Mouse (Mus musculus) spleen, postnatal 36 days (tissue): ENCODE results near the gene Mrpl20.

Source experiments
- DNase-seq, 2 experiments: peaks; one replicate each; pipeline ENCODE4 v3.0.0; 2022; ENCODE audit warnings: low spot score in 2 of 2, mixed read lengths in 1 of 2

Gene Mrpl20

DNA sequence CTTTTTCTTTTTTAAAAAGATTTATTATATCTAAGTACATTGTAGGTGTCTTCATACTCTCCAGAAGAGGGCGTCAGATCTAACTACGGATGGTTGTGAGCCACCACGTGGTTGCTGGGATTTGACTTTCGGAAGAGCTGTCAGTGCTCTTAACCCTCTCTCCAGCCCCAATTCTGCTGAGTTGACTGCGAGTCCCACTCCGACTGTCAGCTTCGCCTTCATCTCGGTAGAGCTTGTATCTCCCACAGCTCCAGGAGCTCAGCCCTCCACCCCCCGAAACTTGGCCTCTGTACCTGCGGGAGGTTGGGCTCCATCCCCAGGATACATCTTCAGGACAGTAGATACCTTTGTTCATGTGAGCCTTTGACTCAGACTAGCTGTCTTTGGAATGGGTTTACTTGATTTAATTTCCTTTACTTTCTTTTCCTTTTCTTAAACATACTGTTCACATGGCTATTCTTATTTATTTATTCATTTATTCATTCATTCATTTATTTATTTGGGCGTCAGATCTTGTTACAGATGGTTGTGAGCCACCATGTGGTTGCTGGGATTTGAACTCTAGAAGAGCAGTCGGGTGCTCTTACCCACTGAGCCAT lies at the start of gene Mrpl20:
Mrpl20 (plus strand) TSS at position 138 of the 599 bp plus-strand sequence.
- no peak for DNase-seq

DNA sequence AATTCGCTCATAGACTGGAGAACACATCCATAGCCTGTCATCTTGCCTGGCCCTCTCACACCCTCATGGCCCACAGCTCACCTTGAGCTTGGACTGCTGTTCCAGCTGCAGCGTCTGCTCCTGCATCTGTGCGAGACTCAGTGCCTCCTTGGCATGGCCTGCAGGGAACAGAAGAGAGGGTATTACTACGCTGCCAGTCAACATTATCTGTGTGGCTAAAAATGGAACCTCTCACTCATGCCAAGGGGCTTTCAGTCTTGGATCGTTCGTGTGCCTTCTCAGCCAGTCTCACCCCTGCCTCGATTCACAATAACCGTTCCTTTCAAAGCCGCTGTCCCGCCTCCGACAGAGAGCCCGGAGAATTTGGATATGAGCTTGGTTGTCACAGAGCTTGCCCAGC lies 45.7 kb upstream of the Mrpl20 start:
- no peak for DNase-seq

DNA sequence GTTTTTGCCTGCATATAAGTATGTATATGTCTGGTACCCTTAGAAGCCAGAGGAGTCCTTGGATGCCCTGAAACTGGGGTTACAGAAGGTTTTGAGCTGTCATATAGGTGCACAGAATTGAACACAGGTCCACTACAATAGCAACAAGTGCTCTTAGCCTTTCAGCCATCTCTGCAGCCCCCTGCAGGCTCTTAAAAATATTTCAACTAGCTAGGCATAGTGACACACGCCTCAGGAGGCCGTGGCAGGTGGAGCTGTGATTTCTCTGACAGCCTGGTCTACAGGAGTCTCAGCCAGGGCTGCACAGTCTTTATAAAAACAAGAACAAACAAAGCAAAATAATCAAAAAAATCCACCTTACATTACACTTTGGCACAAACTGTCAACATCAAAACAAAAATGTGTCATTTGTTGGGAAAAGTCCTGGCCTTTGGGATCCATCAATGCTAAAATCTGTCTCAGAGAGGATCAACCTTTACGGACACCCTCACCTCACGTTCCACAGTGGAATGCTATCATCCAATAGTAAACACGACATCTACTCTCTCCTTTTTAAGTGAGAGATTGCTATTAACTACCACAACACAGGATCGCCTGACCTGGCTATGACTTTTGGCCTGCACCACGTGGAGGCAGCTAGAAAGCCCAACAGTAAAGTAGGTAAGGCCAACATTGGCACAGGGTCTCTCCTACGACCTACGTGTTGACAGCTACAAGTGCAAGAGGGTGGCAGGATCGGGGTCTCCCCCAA lies 42.6 kb upstream of the Mrpl20 start:
- DNase-seq = peak; percentile 41 to 54

DNA sequence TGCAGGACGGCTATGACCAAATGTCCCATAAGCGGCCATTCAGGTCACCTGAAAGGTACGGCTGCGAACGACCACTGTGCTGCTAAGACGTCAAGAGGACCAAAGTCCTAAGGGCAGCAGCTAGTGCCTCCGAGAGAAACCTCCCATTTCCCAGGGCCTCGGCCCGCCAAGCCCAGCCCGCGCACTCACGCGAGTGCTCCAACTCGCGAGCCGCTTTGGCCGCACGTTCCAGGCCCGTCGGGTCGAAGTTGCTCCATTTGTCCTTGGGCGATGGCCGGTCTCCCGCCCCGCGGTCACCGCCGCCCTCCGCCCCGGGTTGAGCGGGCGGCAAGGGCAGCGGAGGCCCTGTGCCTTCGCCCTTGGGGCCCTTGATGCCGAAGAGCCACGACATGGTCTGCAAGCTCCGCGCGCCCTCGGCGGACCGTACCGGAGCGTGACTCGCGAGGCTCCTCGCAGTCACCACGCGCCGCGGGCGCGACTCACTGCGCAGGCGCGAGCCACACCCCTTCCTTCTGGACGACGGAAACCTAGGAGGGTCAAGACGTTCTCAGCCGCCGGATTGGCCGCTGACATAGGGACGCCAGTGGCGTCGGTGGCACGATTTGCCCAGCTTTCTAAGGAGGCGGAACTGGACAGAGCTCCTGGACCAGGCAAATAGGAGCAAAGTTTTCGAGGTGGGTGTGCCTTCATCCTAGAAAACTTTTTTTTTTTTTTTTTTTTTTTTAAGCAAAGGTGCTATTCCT lies 41.9 kb upstream of the Mrpl20 start, which contains the start of gene Atad3a:
Atad3a (minus strand) TSS at position 481 of the 743 bp plus-strand sequence.
- peak; percentile 94 to 96 for DNase-seq

DNA sequence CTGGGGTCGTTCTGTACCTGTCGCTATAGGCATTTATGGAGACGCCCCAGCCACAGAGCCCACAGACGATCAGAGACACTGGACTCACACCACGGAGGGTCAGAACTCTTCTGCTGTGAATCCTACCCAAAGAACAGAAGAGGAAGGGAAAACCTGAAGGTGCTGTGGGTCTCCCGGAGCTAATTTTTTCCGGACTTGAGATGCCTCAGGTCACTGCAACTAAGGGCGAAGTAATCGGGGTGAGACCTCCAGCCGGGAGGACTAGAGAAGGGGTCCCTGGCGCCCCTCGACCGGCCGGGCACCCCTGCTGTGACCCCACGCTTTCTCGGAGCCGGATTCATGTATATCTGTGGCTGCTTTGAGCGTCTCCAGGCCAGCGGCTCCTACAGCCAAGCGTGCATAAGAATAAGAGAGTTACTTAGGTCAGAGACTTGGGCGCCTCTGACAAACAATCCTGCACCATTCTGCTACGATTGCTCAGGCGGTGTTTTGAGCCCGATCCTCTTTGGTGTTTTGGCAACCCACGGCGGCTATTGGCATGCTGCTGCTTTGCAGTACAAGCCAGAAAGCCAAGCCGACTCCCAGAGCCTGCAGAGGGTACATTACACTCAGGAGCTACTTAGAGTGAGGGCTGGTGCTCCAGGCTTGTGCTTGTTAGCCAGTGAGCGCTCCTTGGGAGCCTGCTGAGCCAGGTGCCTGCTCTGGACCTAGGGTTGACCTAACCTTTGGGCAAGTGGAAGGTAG lies 41.1 kb upstream of the Mrpl20 start:
- DNase-seq = no peak

GRCm38 (mm10) chr4:155762357-155762756 lies 40.3 kb upstream of the Mrpl20 start:
- DNase-seq = no peak

- no peak for DNase-seq
Observed at GRCm38 (mm10) chr4:155769496-155769879, 33.2 kb upstream of the Mrpl20 start.

DNA sequence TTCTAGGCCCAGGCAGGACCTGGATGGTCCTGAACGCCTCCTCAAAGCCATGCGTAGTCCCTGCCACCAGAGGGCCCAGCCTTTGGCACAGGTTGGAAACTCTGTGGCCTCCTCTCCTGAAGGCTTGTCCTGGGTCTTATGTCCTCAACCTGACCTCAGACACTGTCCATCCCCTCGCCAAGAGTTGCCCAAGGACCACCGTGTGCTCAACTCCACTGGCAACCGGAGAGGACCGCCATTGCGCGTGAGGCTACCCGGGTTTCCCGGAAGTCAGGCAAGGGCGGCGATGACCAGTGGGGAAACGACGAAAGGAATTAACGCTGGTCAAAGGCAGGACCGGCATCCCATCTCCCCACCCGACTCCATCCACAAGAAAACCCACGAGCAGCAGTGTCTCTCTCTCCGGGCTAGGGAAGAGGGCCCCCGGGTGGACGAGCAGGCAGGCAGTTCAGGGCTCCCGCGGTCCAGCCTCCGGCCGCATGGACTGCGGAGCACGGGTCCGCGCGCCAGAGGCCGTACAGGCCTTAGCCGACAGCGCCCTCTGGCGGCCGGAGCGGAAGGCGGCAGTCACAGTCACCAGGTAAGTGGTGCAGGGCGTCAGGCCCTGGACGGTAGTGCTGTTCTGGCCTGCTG lies 32.7 kb upstream of the Mrpl20 start:
- peak; percentile 78 to 86 for DNase-seq

DNA sequence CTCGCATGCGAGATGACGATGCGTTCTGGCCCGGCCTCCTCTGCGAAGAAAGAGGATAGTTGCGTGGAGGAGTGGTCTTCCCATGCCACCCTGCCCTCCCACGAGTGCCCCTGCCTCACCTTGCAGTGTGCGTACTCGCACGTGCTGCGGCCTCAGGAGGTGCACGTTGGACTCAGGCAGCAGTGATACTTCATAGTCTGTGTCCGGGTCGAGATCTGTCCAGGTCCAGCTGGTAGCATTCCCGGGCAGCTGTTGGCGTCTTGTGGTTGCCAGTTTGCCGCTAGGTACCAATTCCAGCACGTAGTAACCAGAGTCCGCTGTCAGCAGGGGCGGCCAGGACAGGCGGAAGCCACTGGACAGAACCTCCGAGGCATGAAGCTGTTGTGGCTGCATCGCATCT lies 32.1 kb upstream of the Mrpl20 start:
- DNase-seq = no peak

- no peak for DNase-seq
Observed at GRCm38 (mm10) chr4:155771706-155772105, 31.0 kb upstream of the Mrpl20 start.

DNA sequence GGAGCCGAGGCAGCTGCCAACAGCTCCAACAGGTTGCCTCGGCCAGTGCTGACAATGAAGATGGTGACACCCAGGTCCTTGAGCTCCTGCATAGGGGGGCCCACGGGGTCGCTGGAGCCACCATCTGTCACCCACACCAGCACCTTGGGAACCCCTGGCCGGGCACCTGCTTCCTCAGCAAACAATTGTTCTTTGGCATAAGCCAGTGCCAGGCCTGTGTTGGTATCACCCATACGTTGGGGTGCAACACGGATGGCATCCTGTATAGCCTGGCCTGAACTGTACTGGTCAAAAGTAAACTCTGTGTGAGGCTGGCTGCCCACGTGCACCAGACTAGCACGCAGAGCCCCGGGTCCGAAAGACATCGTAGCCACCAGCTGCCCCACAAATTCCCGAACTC lies 29.9 kb upstream of the Mrpl20 start:
- no peak for DNase-seq

- no peak for DNase-seq
Observed at GRCm38 (mm10) chr4:155773335-155774078, 29.2 kb upstream of the Mrpl20 start.

DNA sequence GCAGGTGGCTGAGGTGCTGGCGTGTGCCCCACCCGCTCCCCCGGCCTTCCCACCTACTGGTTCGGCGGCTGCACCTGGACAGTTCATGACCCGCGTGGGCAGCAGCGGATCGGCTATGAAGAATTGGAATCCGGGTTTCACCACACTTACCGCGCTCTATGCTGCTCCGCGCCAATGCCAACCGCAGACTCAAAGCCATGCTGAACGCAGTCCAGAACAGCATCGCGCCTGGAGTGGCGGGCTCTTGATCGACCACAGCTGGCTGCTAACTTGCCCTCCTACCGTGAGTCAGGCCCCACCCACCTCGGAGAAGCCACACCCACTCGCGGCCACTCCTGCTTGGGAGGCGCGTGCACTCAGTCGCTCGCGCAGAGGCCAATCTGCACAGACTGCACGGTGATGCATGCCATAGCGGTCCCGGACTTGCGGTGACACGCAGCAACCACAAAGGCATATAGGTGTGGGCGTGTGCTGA lies 28.4 kb upstream of the Mrpl20 start, which contains the start of gene Vwa1:
Vwa1 (minus strand) TSS at position 419 of the 475 bp plus-strand sequence.
- peak; percentile 79 to 84 for DNase-seq

DNA sequence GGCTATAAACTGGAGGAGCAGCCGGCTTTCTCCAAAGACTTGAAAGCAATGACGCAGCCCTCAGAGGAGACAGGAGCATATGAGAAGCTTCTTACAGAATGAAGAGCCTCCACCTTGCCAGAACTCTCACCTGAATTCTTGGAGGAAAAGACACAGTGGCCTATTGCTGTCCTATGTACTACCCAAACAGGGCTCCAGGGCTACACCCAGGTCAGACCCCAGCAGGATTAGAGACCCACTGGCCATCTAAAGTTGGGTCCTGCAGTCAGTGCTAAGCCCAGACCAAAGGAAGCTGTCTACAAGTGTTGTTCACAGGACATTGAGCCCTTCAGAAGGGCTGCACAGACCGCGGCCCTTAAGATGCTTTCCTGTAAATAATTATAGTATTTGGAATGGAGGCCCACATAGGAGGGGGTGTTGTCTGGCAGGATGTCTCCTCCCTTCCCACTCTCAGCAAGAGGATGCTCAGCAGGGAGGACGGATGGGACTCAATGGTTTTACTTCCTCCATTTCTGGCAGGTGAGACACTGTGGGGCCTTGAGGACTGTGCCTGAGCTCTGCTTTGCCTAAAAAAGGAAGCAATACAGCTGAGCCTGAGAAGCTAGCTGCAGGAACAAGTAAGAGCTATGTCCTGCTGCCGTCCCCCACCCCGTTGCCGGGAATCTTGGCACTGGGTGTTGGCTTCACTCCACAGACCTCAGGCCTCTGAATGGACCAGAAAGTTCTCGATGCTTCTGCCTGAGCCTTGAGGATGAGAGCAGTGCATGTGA lies 27.5 kb upstream of the Mrpl20 start:
- DNase-seq = peak; percentile 58 to 63

- DNase-seq = no peak
Observed at GRCm38 (mm10) chr4:155775855-155776254, 26.8 kb upstream of the Mrpl20 start.

DNA sequence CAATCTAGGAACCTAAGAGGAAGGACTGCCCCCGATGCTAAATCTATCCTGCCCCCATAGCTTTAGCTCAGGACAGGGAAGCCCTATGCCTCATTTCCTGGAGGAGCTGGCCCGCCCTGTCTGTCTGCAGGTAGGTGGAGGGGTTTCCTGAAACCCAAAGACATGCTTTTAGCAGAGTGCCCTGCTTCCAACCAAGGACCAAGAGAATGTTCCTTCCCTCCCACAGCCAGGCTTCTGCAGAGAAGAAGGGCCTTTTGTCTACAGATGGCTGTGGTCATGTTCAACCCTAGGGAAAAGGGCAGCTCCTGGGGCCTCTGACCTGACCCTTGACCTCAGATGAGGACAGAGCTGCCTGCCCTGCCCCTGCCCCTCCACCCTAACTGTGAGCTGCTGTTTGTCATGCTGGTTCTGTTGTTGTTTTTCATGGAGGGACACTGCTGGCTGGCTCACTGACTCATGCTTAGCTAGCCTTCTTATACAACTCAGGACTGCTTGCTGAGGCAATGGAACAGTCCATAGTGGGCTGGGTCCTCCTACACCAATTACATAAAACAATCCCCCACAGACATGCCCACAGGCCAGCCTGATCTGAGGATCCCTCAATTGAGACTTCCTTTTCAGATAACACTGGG lies 25.9 kb upstream of the Mrpl20 start:
- no peak for DNase-seq

DNA sequence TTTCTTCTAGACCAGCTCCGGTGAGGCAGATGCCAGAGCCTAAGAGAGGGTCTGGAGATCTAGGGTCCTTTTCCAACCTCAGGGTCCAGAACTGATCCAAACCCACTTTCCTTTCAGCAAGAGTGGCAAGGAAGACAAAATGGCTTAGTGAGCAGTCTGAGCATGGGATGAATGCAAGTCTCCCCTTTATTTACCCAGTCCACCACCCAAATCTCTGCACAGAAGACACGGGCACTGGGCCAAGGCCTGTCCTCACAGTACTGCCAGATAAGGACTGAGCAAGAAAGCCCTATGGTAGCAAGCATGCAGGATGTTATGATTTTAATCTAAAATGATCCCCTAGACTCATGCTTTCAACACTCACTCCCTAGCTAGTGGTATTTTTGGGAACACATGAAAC lies 24.9 kb upstream of the Mrpl20 start:
- DNase-seq = no peak

- DNase-seq = no peak
Observed at GRCm38 (mm10) chr4:155779498-155779897, 23.2 kb upstream of the Mrpl20 start.

DNA sequence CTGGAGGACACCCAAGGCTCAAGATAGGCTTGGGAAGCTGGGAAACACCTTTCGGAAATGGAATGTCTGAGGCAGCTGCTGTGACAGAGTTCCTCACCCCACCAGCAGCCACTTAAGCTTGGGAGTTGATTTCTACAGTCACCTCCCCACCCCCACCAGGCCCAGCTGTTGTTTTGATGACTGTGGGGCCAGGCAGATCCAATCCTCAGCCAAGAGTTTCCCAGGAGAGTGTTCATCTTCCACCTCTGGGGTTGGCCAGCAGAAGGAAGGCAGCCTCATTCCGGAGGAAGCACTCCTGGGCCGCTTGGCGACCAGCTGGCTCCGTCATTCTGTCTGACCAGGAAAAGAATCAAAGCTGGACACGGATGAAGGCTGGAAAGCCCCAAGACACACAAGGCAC lies 21.8 kb upstream of the Mrpl20 start:
- no peak for DNase-seq
